Mouse (Mus musculus) T-cell, adult 2 months (primary cell): Measurements from ENCODE around the gene Accsl.

Experiments used
- DNase-seq: peaks from one replicate; pipeline ENCODE4 v3.0.0; 2022; ENCODE audit warnings: low spot score

Gene Accsl

GRCm38 (mm10) chr2:93869107-93869600, at the start of gene Accsl:
Gene Accsl, minus strand, starts transcription at chr2:93869157.
- DNase-seq = no peak

- no peak for DNase-seq
Observed at GRCm38 (mm10) chr2:93913552-93913951, 44.6 kb upstream of the Accsl start.

- DNase-seq = no peak
Observed at GRCm38 (mm10) chr2:93911942-93912341, 43.0 kb upstream of the Accsl start.

GRCm38 (mm10) chr2:93909716-93910115, 40.8 kb upstream of the Accsl start:
- DNase-seq = no peak

GRCm38 (mm10) chr2:93907519-93908294, 38.8 kb upstream of the Accsl start:
- no peak for DNase-seq

- no peak for DNase-seq
Observed at GRCm38 (mm10) chr2:93906316-93906715, 37.4 kb upstream of the Accsl start.

- no peak for DNase-seq
Observed at GRCm38 (mm10) chr2:93903415-93903814, 34.5 kb upstream of the Accsl start.

- no peak for DNase-seq
Observed at GRCm38 (mm10) chr2:93902680-93903305, 33.8 kb upstream of the Accsl start.

GRCm38 (mm10) chr2:93899397-93900380, 30.7 kb upstream of the Accsl start:
- no peak for DNase-seq

- DNase-seq = no peak
Observed at GRCm38 (mm10) chr2:93891611-93892280, 22.8 kb upstream of the Accsl start.

- DNase-seq = no peak
Observed at GRCm38 (mm10) chr2:93890143-93890542, 21.2 kb upstream of the Accsl start.

- DNase-seq = no peak
Observed at GRCm38 (mm10) chr2:93889071-93889470, 20.1 kb upstream of the Accsl start.

GRCm38 (mm10) chr2:93888366-93888765, 19.4 kb upstream of the Accsl start:
- no peak for DNase-seq

- DNase-seq = no peak
Observed at GRCm38 (mm10) chr2:93887273-93887672, 18.3 kb upstream of the Accsl start.

- no peak for DNase-seq
Observed at GRCm38 (mm10) chr2:93886013-93886794, 17.2 kb upstream of the Accsl start.

GRCm38 (mm10) chr2:93883066-93883465, 14.1 kb upstream of the Accsl start:
- DNase-seq = no peak

GRCm38 (mm10) chr2:93881640-93882367, 12.8 kb upstream of the Accsl start:
- no peak for DNase-seq

- no peak for DNase-seq
Observed at GRCm38 (mm10) chr2:93880981-93881380, 12.0 kb upstream of the Accsl start.

GRCm38 (mm10) chr2:93880450-93880849, 11.5 kb upstream of the Accsl start:
- DNase-seq = no peak

GRCm38 (mm10) chr2:93877005-93877404, 8.0 kb upstream of the Accsl start:
- DNase-seq = no peak
